Mouse (Mus musculus) right cerebral cortex, postnatal 10 days (tissue): ENCODE measurements at regions not wholly inside any gene's neighbourhood (a gene's known extent, or its start where the extent isn't known, plus 50 kb on each side); places are given as distances from the start of the nearest gene placed in this dataset.
A peak's percentile ranks its signal among the peaks of the same experiment; 100 is the strongest.

Experiments used
- DNase-seq, 2 experiments: peaks; one replicate each; pipeline ENCODE4 v3.0.0; 2021; ENCODE audit warnings: low spot score in 2 of 2

GRCm38 (mm10) chr12:14088960-14089359 is 62.9 kb downstream of the Fam84a start:
- DNase-seq, result no peak

DNA sequence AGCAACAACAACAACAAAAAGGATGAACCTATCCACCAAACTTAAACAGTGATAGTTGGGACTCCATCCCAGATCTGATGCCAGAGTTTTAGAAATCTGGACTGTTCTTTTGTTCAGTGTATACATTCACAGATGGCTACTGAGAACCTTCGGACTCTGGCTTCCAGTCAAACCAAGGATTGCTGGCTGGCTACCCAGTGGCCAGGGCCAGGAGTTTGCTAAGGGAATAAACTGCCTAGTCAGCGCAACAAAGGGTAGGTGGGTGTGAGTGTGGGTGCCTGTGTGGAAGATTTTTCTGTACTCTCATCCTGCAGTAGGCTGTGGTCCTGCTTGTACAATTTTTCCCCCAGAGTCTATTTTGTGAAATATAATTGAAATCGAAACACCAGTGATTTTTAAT is 69.1 kb downstream of the Fam84a start:
- DNase-seq, result peak in 1 of 2 experiments; percentile 28

- DNase-seq, result no peak
Observed at GRCm38 (mm10) chr12:14079892-14080291, 72.0 kb downstream of the Fam84a start.

DNA sequence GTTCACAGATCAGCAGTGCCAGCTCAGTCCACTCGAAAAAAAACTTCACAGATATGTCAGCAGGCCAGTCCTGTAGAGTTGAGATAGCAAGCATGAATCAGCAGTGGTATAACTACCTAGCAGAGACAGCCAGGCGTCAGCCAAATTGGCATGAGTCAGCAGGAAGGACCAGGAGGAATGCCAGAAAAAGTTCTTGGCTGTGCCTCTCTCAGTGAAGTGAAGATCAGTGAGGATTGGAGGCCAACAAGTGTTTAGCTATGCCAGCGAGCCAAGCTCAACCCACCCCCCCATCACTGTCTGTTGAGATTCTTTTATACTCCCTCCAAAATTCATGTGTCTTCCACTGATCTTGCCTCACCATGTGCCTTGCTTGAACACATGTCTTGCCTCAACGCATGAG is 82.8 kb downstream of the Fam84a start:
- DNase-seq, result peak; percentile 39 to 54

- no peak for DNase-seq
Observed at GRCm38 (mm10) chr12:14065401-14065800, 86.5 kb downstream of the Fam84a start.

- DNase-seq, result no peak
Observed at GRCm38 (mm10) chr12:14063276-14063675, 88.6 kb downstream of the Fam84a start.

GRCm38 (mm10) chr12:14056116-14056515 is 95.7 kb downstream of the Fam84a start:
- DNase-seq, result no peak

GRCm38 (mm10) chr12:14032363-14032762 is 119.5 kb downstream of the Fam84a start:
- DNase-seq, result no peak

DNA sequence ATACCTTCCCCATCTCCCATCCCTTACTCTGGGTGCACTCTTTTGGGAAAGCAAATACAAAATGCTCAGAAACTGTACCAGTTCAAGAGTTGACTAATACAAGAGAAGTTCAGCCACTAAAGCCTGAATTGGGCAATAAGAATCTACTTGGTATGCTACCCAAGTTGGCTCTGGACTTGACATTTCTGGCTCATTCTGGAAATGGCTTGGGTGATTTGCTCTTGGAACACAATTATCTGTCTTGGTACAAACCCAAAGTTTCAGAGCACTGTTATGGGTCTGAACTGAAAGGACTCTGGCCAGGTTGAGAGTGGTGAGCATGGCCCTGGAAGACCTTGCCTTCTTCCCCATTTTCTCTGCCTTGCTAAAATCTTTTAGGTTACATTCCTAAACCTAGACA is 136.6 kb downstream of the Fam84a start:
- no peak for DNase-seq

- no peak for DNase-seq
Observed at GRCm38 (mm10) chr12:14005991-14006390, 145.9 kb downstream of the Fam84a start.

- DNase-seq, result no peak
Observed at GRCm38 (mm10) chr12:14001672-14002071, 150.2 kb downstream of the Fam84a start.

DNA sequence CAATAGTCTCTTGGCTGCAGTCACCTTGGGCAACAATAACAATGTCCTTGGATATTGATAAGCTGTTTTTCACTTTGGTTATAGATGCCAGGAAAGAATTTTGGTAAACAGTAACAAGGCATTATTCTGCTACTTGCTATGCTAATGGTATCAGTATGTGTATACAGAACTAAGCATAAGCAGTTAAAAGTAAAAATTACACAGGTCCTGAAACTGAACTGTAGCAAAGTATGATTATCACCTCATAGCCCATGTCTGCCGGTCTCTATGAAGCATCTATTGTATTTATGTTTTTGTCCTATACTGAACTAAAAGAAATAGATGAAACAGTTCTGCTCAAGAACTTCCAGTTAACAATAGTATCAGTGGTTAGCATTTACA is 167.5 kb downstream of the Fam84a start:
- DNase-seq, result no peak

GRCm38 (mm10) chr12:13983631-13984395 is 168.0 kb downstream of the Fam84a start:
- no peak for DNase-seq

DNA sequence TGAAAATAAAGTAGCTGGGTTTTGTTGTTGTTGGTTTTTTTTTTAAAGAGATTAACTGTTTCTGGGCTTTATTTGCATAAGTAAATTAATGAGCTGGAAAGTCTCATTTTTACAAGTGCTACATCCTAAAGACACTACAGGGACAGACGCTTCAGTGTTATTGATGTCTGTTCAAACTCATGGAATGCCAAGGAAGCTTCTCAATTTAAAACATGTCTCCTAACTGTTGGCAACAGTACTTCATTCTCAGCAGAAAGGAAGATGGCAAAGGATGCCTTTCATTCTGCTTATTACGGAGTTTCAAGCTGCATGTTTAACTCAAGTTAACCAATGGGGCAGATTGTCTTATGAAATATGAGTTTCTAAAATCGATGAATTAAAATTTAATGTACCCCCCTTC is 187.3 kb downstream of the Fam84a start:
- no peak for DNase-seq

- peak in 1 of 2 experiments; percentile 22 for DNase-seq
Observed at GRCm38 (mm10) chr12:13939494-13939893, 212.4 kb downstream of the Fam84a start.

DNA sequence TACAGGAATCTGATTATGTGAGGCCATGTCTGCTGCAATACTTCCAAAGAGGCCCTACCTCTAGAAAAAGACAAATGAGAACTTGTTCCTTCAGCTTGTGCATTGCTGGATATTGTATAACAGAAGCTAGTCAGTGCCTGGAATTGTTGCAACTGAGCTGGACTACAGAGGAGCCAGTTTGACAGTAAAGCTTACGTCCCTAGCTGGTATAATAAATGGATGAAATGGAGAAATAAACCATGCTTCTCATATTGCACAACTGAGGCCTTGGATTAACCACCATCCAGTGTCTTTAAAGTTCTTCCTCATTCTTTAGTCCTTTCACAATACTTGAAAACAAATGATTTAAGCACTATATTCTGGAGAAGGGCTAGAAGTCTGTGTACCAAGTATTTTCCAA is 230.8 kb downstream of the Fam84a start:
- DNase-seq, result no peak

GRCm38 (mm10) chr12:13883317-13883716 is 268.5 kb downstream of the Fam84a start:
- DNase-seq, result peak; percentile 22 to 26

- no peak for DNase-seq
Observed at GRCm38 (mm10) chr12:13869161-13869560, 282.7 kb downstream of the Fam84a start.

DNA sequence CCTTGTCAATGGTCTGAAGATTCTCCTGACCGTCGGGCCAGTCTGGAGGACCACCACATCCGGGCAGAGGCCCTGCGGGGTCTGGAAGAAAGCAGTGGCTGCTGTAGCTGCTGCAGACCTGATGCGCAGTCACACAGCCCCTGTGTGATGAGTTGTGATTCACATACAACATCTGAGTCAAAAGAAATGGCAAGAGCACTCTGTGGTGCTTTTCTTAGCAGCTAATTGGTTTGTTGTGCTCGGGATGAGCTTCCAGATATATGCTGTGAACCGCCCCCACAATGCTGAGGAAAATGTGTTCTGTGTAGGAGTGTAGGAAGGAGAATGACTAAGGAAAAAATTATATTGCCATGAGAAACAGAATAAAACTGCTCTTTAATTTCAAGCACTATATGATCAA is 290.6 kb downstream of the Fam84a start:
- peak; percentile 71 to 81 for DNase-seq

GRCm38 (mm10) chr12:13844532-13845485 is 307.0 kb downstream of the Fam84a start:
- peak; percentile 28 to 61 for DNase-seq

- no peak for DNase-seq
Observed at GRCm38 (mm10) chr12:13843423-13844080, 308.3 kb downstream of the Fam84a start.

- no peak for DNase-seq
Observed at GRCm38 (mm10) chr12:13841238-13841637, 310.6 kb downstream of the Fam84a start.
